Mouse (Mus musculus): Measurements from ENCODE around the gene Tmem150c. TPM values are rescaled to one million over a fixed set of nuclear protein-coding genes. Genes with fewer than 3 reads are reported as not detected.

Gene Tmem150c
- 5.2 and 6.5 TPM in 2 replicates for polyA plus RNA-seq (2014; fragmentation: Nextera tagmentation; extraction: Ambion mirVana)

DNA sequence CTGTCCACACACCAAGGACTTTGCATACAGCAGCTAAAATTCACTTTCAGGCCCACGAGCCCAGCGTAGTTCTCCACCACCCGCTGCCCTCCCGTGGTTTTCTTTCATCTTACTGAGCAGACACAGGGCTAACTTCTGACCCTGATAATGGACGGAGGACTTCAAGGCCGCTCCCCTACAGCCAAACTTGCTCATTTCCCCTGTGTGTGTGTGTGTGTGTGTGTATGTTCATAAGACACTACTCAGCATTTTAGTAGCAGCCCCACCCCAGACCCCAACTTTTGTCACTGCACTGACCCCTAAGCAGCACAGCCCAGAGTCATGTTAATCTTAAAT is at the start of gene Tmem150c:
Tmem150c (minus strand) TSS at position 171 of the 336 bp plus-strand sequence.
- Histone ChIP-seq H3K36me3 (ENCODE audit: control insufficient read depth, insufficient read depth, low read length) (no peaks in the 10 kb centered on the region), H3K9ac (ENCODE audit: low read depth, low read length) (peak within 1 kb of the TSS; percentile 73), H3K4me1 (ENCODE audit: control insufficient read depth, insufficient read depth, low read length) (no peaks in the 10 kb centered on the region), H3K27ac (replicated peaks; ENCODE audit: low read depth, low read length) (no peak within 1 kb of the TSS), H3K4me2 (ENCODE audit: low read depth, low read length) (peak within 1 kb of the TSS; percentile 97), H3K9me3 (ENCODE audit: control insufficient read depth, low read length) (no peaks in the 10 kb centered on the region), H3K4me3 (ENCODE audit: low read depth, low read length) (peak within 1 kb of the TSS; percentile 53), H3K27me3 (replicated peaks; ENCODE audit: control insufficient read depth, insufficient read depth, low read length) (peaks cover 34% of the 10 kb centered on the region)
- WGBS, result 16% methylated on average over 6 of the region's 6 CpGs
- DNase-seq (ENCODE audit: low spot score) (no peak), ATAC-seq (ENCODE audit: low read depth) (no peak)

- ATAC-seq (ENCODE audit: low read depth), result no peak
- no peaks in the 10 kb centered on the region for H3K9me3 ChIP-seq (ENCODE audit: control insufficient read depth, low read length)
- H3K27me3 ChIP-seq (replicated peaks; ENCODE audit: control insufficient read depth, insufficient read depth, low read length), result no peaks in the 10 kb centered on the region
- no peak for DNase-seq (ENCODE audit: low spot score)
- no peaks in the 10 kb centered on the region for H3K4me1 ChIP-seq (ENCODE audit: control insufficient read depth, insufficient read depth, low read length)
- no peak overlapping the region for H3K4me2 ChIP-seq (ENCODE audit: low read depth, low read length)
- WGBS, result 69% methylated on average over 7 of the region's 7 CpGs
- H3K36me3 ChIP-seq (ENCODE audit: control insufficient read depth, insufficient read depth, low read length), result no peaks in the 10 kb centered on the region
- H3K27ac ChIP-seq (replicated peaks; ENCODE audit: low read depth, low read length), result no peak overlapping the region
- H3K4me3 ChIP-seq (ENCODE audit: low read depth, low read length), result no peak overlapping the region
- H3K9ac ChIP-seq (ENCODE audit: low read depth, low read length), result no peak overlapping the region
These were observed 49.5 kb upstream of the Tmem150c start for GRCm38 (mm10) chr5:100209093-100209492.

DNA sequence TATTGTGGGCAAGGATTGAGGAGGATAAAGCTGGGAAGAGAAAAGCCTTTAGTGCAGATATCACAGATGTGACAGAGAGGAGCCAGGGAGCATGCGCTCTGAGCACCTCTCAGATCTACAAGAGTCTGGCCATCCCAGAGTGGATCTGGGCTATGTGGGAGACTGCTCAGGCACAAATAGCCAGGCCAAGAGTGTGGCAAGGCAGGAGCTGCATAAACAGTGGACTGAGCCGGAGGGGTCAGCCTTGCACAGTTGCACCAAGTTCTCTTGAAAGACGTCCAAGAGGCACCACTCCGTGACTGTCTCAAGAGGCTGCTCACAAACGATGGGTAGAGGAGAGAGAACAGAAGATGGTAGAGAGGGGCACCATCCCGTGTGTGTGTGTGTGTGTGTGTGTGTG is 47.1 kb upstream of the Tmem150c start:
- ATAC-seq (ENCODE audit: low read depth), result no peak
- Histone ChIP-seq H3K36me3 (ENCODE audit: control insufficient read depth, insufficient read depth, low read length) (no peaks in the 10 kb centered on the region), H3K4me2 (ENCODE audit: low read depth, low read length) (no peak overlapping the region), H3K9ac (ENCODE audit: low read depth, low read length) (no peak overlapping the region), H3K27ac (replicated peaks; ENCODE audit: low read depth, low read length) (no peak overlapping the region), H3K4me3 (ENCODE audit: low read depth, low read length) (no peak overlapping the region), H3K4me1 (ENCODE audit: control insufficient read depth, insufficient read depth, low read length) (no peaks in the 10 kb centered on the region), H3K27me3 (replicated peaks; ENCODE audit: control insufficient read depth, insufficient read depth, low read length) (no peaks in the 10 kb centered on the region), H3K9me3 (ENCODE audit: control insufficient read depth, low read length) (no peaks in the 10 kb centered on the region)
- DNase-seq (ENCODE audit: low spot score), result no peak
- 68% methylated on average over 6 of the region's 6 CpGs for WGBS

DNA sequence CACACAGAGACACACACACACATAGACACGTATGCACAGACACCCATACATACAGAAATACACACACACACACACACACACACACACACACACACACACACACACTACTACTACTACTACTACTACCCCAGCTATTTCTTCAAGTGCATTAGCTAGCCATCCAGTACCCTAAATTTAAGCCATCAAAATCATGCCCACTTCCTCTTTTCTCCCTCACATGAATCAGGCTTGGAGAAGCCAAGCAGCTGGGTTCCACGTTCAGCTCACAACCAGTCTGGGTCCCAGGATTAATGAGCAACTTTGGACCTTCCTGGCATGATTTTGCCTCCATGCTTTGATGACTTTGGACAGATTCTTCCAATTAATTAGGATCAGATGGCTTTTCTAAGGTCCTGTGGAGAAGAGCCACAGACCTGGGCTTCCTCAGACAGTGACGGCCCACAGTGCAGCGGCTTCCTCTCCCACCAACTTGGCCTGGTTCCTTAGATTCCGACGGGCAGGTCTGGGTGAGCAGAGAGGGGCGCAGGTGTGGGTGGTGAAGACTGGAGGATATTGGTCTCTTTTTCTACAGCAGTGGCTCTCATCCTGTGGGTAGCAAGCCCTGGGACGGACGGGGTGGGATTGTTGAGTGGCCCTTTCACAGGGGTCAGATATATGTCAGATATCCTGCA is 46.0 kb upstream of the Tmem150c start:
- H3K4me2 ChIP-seq (ENCODE audit: low read depth, low read length), result no peak overlapping the region
- H3K36me3 ChIP-seq (ENCODE audit: control insufficient read depth, insufficient read depth, low read length), result no peaks in the 10 kb centered on the region
- H3K27ac ChIP-seq (replicated peaks; ENCODE audit: low read depth, low read length), result no peak overlapping the region
- no peak for ATAC-seq (ENCODE audit: low read depth)
- no peak for DNase-seq (ENCODE audit: low spot score)
- H3K4me3 ChIP-seq (ENCODE audit: low read depth, low read length), result no peak overlapping the region
- no peaks in the 10 kb centered on the region for H3K9me3 ChIP-seq (ENCODE audit: control insufficient read depth, low read length)
- H3K27me3 ChIP-seq (replicated peaks; ENCODE audit: control insufficient read depth, insufficient read depth, low read length), result no peaks in the 10 kb centered on the region
- H3K9ac ChIP-seq (ENCODE audit: low read depth, low read length), result no peak overlapping the region
- no peaks in the 10 kb centered on the region for H3K4me1 ChIP-seq (ENCODE audit: control insufficient read depth, insufficient read depth, low read length)
- WGBS, result 75% methylated on average over 9 of the region's 9 CpGs

GRCm38 (mm10) chr5:100200805-100201204 is 41.2 kb upstream of the Tmem150c start:
- H3K4me2 ChIP-seq (ENCODE audit: low read depth, low read length), result no peak overlapping the region
- no peak overlapping the region for H3K9ac ChIP-seq (ENCODE audit: low read depth, low read length)
- no peak for DNase-seq (ENCODE audit: low spot score)
- peaks cover 13% of the 10 kb centered on the region for H3K4me1 ChIP-seq (ENCODE audit: control insufficient read depth, insufficient read depth, low read length)
- no peak overlapping the region for H3K27ac ChIP-seq (replicated peaks; ENCODE audit: low read depth, low read length)
- 63% methylated on average over 5 of the region's 5 CpGs for WGBS
- no peaks in the 10 kb centered on the region for H3K27me3 ChIP-seq (replicated peaks; ENCODE audit: control insufficient read depth, insufficient read depth, low read length)
- ATAC-seq (ENCODE audit: low read depth), result no peak
- no peak overlapping the region for H3K4me3 ChIP-seq (ENCODE audit: low read depth, low read length)
- no peaks in the 10 kb centered on the region for H3K36me3 ChIP-seq (ENCODE audit: control insufficient read depth, insufficient read depth, low read length)
- H3K9me3 ChIP-seq (ENCODE audit: control insufficient read depth, low read length), result no peaks in the 10 kb centered on the region

DNA sequence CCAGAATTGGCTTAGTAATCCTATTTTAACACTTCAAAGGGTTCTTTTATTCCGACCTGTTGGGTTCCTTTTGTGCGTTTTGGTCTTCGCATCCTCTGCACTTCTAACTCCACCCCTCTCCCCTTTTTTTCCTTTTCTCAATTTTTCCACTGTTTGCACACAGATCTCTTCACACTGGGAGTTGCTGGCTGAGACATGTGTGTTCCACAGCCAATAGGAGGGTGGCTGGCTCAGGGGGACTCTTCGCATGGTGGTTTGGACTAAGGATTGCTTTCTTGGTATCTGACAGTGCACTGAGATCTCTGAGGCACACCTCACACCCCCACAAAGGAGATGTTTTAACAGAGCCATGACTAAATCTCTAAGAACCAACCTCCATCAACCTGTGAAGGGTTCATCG is 40.7 kb upstream of the Tmem150c start:
- Histone ChIP-seq H3K27ac (replicated peaks; ENCODE audit: low read depth, low read length) (no peak overlapping the region), H3K4me3 (ENCODE audit: low read depth, low read length) (no peak overlapping the region), H3K27me3 (replicated peaks; ENCODE audit: control insufficient read depth, insufficient read depth, low read length) (no peaks in the 10 kb centered on the region), H3K36me3 (ENCODE audit: control insufficient read depth, insufficient read depth, low read length) (no peaks in the 10 kb centered on the region), H3K4me2 (ENCODE audit: low read depth, low read length) (no peak overlapping the region), H3K4me1 (ENCODE audit: control insufficient read depth, insufficient read depth, low read length) (peaks cover 13% of the 10 kb centered on the region), H3K9ac (ENCODE audit: low read depth, low read length) (no peak overlapping the region), H3K9me3 (ENCODE audit: control insufficient read depth, low read length) (no peaks in the 10 kb centered on the region)
- DNase-seq (ENCODE audit: low spot score) (no peak), ATAC-seq (ENCODE audit: low read depth) (no peak)
- WGBS, result 63% methylated on average over 5 of the region's 5 CpGs

DNA sequence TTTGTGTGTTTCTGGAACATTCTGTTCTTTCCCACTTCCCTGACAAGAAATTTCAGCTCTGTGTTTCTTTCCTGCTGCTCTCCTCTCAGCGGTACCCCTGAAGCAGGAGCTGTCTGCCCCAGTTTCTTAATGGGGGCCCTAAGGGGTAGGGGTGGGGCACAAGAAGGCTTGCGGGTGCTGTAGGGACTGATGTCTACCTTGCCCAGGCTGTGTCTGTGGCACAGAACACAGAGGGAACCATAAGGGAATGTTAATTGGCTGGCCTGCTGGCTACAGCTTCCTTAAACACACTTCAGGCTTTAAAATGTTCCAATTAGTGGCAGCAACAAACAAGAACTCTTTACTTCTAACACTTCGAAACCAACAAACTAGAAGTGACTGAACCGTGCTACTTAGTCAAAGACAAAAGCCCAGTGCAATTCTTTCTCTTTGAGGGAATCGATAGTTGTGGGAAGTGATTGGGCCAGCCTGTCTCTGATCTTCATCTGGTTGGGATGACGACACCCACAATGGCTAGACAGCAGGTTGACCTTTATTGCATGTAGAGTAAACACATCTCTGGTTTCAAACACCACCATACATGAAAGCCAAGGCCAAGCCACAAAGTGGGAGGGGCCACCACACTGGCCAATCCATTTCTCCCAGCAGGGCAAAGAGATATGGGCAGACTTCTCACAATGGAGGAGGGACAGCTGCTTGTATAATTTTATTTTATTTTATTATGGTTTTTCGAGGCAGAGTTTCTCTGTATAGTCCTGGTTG is 39.7 kb upstream of the Tmem150c start:
- Histone ChIP-seq H3K27me3 (replicated peaks; ENCODE audit: control insufficient read depth, insufficient read depth, low read length) (no peaks in the 10 kb centered on the region), H3K36me3 (ENCODE audit: control insufficient read depth, insufficient read depth, low read length) (no peaks in the 10 kb centered on the region), H3K9ac (ENCODE audit: low read depth, low read length) (no peak overlapping the region), H3K4me1 (ENCODE audit: control insufficient read depth, insufficient read depth, low read length) (peaks cover 13% of the 10 kb centered on the region), H3K4me2 (ENCODE audit: low read depth, low read length) (no peak overlapping the region), H3K27ac (replicated peaks; ENCODE audit: low read depth, low read length) (no peak overlapping the region), H3K9me3 (ENCODE audit: control insufficient read depth, low read length) (no peaks in the 10 kb centered on the region), H3K4me3 (ENCODE audit: low read depth, low read length) (no peak overlapping the region)
- ATAC-seq (ENCODE audit: low read depth), result no peak
- no peak for DNase-seq (ENCODE audit: low spot score)
- WGBS, result 77% methylated on average over 7 of the region's 7 CpGs

- WGBS, result 66% methylated on average over 9 of the region's 9 CpGs
- no peak overlapping the region for H3K4me3 ChIP-seq (ENCODE audit: low read depth, low read length)
- H3K27me3 ChIP-seq (replicated peaks; ENCODE audit: control insufficient read depth, insufficient read depth, low read length), result no peaks in the 10 kb centered on the region
- DNase-seq (ENCODE audit: low spot score) (no peak), ATAC-seq (ENCODE audit: low read depth) (0 out of 2 replicates have a peak, but pooled peaks have one; percentile 16)
- no peaks in the 10 kb centered on the region for H3K36me3 ChIP-seq (ENCODE audit: control insufficient read depth, insufficient read depth, low read length)
- no peak overlapping the region for H3K27ac ChIP-seq (replicated peaks; ENCODE audit: low read depth, low read length)
- H3K9ac ChIP-seq (ENCODE audit: low read depth, low read length), result no peak overlapping the region
- H3K4me2 ChIP-seq (ENCODE audit: low read depth, low read length), result peak overlapping the region; percentile 41
- peaks cover 13% of the 10 kb centered on the region for H3K4me1 ChIP-seq (ENCODE audit: control insufficient read depth, insufficient read depth, low read length)
- no peaks in the 10 kb centered on the region for H3K9me3 ChIP-seq (ENCODE audit: control insufficient read depth, low read length)
These were observed 37.9 kb upstream of the Tmem150c start for GRCm38 (mm10) chr5:100197476-100197875.

Data from embryonic facial prominence, embryonic 14.5 days (tissue).